Mouse (Mus musculus): ENCODE measurements around the gene Cercam. TPM values are rescaled to one million over a fixed set of nuclear protein-coding genes. Genes with fewer than 3 reads are reported as not detected.
"Not testable (repeated sequence)": the region's sequence is repeated elsewhere in the genome, so short reads cannot be mapped to it uniquely, and the experiment has no call there.

Gene Cercam
- total RNA-seq, 2 experiments from 2014 or later = 17.7 TPM

- peak; percentile 100 for DNase-seq
- intact Hi-C loops (cut with DNase I; ENCODE audit: low total_unique reads) = no loop called here
Measured at GRCm38 (mm10) chr2:29889066-29889944, 20.3 kb downstream of the Cercam start, which contains the start of gene Odf2. Gene Odf2 (plus strand): TSS chr2:29889221.

GRCm38 (mm10) chr2:29889991-29890833 is 21.2 kb downstream of the Cercam start:
- intact Hi-C loops (cut with DNase I; ENCODE audit: low total_unique reads) = no loop called here
- DNase-seq = peak; percentile 87

DNA sequence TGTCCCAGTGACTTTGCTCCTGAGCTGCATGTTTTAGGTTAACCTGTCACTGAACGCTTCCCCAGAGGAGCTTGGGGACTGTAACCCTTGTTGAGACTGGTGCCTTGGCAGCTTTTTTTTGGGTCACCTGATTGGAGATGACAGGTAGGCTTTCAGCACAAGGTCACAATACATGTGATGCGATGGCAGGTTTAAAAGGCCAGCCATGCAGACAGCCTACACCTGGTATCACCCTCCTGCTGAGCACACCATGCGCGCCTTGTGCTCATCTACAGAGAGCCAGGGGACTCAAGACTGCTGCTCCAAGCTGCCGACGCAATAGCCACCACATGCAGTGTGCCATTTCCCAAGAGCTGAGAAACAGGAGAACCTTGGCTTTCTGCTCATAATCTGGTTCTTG is 22.8 kb downstream of the Cercam start:
- intact Hi-C loops (cut with DNase I; ENCODE audit: low total_unique reads) = no loop called here
- no peak for DNase-seq

DNA sequence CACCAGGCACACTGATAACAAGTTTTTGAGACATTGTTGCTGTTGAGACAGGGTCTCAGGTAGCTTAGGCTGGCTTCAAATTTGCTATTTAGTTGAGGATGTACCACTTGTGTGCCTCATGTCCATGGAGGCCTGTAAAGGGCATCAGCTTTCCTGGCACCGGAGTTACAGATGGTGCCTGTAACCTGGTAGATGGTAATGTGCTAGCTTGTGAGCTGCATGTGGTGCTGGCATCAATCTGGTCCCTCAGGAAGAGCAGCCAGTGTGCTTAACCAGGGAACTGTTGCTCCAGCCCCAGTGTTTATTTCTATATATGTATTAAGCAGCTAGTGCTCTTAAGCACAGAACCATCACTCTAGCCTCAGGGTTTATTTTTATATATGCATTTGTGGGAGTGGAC is 27.1 kb downstream of the Cercam start:
- no peak for DNase-seq
- intact Hi-C loops (cut with DNase I; ENCODE audit: low total_unique reads) = no loop called here

- intact Hi-C loops (cut with DNase I; ENCODE audit: low total_unique reads) = no loop called here
- DNase-seq = no peak
Measured at GRCm38 (mm10) chr2:29897366-29897765, 28.4 kb downstream of the Cercam start.

DNA sequence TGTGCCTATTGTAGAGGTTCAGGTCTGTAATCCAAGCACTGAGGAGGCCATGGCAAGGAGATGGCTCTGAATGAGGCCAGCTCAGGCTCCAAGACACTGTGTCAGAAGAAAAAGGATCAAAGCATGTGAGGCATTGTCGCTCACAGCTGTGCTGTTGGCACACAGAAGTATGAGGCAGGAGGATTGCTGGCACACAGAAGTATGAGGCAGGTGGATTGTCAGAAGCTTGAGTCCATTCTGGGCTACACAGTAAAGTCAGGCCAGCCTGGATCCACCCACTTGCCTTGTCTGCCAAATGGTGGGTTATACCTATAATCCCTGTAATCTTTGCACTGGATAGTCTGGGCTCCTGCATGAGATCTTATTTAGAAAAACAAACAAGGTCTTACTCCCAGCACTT is 29.1 kb downstream of the Cercam start:
- intact Hi-C loops (cut with DNase I; ENCODE audit: low total_unique reads) = no loop called here
- no peak for DNase-seq

- intact Hi-C loops (cut with DNase I; ENCODE audit: low total_unique reads) = no loop called here
- no peak for DNase-seq
Measured at GRCm38 (mm10) chr2:29902194-29902593, 33.2 kb downstream of the Cercam start.

DNA sequence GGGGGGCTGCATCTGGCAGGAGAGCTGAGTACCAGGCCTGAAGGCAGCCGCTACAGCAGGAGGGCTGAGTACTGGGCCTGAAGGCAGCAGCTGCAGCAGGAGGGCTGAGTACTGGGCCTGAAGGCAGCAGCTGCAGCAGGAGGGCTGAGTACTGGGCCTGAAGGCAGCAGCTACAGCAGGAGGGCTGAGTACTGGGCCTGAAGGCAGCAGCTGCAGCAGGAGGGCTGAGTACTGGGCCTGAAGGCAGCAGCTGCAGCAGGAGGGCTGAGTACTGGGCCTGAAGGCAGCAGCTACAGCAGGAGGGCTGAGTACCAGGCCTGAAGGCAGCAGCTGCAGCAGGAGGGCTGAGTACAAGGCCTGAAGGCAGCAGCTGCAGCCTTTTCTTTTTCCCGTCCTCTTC is 39.2 kb downstream of the Cercam start:
- DNase-seq; intact Hi-C loops (cut with DNase I; ENCODE audit: low total_unique reads): not testable (repeated sequence)

DNA sequence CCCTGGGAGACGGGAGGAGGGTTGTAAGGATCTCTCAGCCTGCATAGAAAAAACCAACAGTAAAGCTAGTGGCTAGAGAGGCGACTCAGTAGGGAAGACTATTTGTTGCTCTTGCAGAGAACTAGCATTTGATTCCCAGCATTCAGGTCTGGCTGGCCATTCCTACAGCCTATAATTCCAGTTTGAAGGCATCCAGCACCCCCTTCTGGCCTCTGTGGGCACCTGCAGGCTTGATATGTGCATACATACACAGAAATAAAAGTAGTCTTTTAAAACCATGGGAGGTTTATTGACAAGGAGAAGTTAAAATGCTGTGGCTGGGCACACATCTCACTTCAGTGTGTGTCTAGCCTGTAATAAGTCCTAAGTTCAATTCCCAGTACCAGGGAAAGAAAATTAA is 41.1 kb downstream of the Cercam start:
- intact Hi-C loops (cut with DNase I; ENCODE audit: low total_unique reads) = no loop called here
- DNase-seq = no peak

DNA sequence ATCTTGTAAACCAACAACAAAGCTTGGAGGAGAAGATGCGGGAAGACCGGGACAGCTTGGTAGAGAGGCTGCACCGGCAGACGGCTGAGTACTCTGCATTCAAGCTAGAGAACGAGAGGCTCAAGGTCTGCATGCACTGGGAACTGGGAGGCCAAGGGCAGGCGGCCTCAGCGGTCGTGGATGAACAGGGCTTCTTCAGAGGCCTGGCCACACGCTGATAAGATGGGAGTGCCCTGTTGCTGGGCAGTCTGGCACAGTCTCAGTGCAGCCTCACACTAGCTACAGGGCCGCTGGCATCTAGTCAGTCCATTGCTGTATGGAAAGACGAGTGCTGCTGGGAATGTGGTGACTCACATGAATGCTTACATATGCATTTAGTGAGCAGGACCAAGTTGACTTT is 48.7 kb downstream of the Cercam start:
- no peak for DNase-seq
- intact Hi-C loops (cut with DNase I; ENCODE audit: low total_unique reads) = no loop called here

DNA sequence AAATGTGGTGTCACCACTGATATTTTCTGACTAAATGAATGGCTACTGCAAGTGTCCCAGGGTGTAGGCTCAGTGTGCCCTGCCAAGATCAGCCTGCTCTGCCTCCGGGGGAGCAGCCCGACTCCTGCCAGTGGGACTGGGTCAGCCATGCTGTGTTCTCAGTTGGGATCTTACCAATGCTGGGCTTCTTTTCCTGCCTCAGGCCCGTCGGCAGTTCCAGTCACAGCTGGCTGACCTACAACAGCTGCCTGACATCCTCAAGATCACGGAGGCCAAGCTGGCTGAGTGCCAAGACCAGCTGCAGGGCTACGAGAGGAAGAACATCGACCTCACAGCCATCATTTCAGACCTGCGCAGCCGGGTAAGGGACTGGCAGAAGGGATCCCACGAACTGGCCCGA is 53.0 kb downstream of the Cercam start:
- intact Hi-C loops (cut with DNase I; ENCODE audit: low total_unique reads) = no loop called here
- peak; percentile 89 for DNase-seq

- intact Hi-C loops (cut with DNase I; ENCODE audit: low total_unique reads) = no loop called here
- DNase-seq = no peak
Measured at GRCm38 (mm10) chr2:29926542-29926941, 57.6 kb downstream of the Cercam start.

DNA sequence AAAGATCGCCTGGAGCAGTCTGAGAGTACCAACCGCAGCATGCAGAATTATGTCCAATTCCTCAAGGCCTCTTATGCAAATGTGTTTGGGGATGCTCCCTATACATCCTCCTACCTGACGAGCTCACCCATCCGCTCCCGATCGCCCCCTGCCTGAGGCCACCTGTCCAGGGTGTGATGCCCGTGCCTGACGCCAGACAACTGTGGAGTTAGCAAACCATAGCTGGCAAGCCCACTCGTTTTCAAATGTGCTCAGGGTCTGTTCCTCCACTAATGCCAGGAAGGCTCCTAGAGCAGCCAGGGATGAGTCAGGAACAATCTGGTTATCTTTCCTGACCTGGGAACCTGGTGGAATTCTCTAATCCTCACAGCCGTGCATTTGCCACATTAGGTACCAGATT is 61.5 kb downstream of the Cercam start:
- DNase-seq = no peak
- intact Hi-C loops (cut with DNase I; ENCODE audit: low total_unique reads) = no loop called here

DNA sequence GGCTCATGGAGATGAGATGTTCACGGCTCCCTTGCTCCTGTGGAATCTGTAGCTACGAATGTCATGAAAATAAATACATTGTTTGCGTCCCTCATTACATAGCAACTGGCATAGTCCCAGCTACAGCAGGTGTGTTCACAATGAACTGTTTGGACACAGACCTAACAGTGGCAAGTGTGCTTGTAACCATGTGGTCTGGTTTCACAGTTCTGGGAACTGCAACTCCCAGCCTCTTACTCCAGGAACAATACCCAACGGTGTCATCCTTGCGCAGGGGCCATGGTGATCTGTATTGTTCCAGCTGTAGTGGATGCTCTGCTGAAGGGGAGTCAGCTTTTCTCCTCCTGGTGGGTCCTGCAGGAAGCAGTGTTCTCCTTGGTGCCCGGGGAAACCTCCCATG is 62.2 kb downstream of the Cercam start:
- no peak for DNase-seq
- intact Hi-C loops (cut with DNase I; ENCODE audit: low total_unique reads) = no loop called here

Small RNAs within 50 kb of the gene (microRNA-seq; reads per million reads assigned to microRNA genes)
- gene Mir219a-2 (0 reads per million in 2 experiments), gene Mir219b (0 reads per million in 2 experiments)

Other genes with a start within 250 kb of the Cercam start
- gene Rapgef1, start 249.4 kb upstream of the Cercam start, total RNA-seq (2021) = 10 to 100 TPM; 75.7 to 81.9 TPM
- not detected for gene Gm13420, start 117.5 kb upstream of the Cercam start, total RNA-seq (2021)
- not detected for gene Gm13547, start 109.9 kb upstream of the Cercam start, total RNA-seq (2021)
- 10 to 100 TPM in 1 of 2 experiments, 1 to 10 TPM in 1; 6.7 to 10.7 TPM for gene Coq4, start 81.7 kb upstream of the Cercam start, total RNA-seq (2021)
- gene Trub2, start 80.7 kb upstream of the Cercam start, total RNA-seq (2021) = 10 to 100 TPM; 28.0 to 28.3 TPM
- gene Slc27a4, start 66.5 kb upstream of the Cercam start, total RNA-seq (2021) = 10 to 100 TPM in 1 of 2 experiments, 1 to 10 TPM in 1; 8.6 to 10.1 TPM
- 10 to 100 TPM; 21.1 to 21.9 TPM for gene Urm1, start 49.1 kb upstream of the Cercam start, total RNA-seq (2021)
- 10 to 100 TPM; 15.1 to 16.1 TPM for gene Odf2, start 20.1 kb downstream of the Cercam start, total RNA-seq (2021)
- gene Gle1, start 66.3 kb downstream of the Cercam start, total RNA-seq (2021) = 10 to 100 TPM; 17.5 to 20.2 TPM
- gene Sptan1, start 96.4 kb downstream of the Cercam start, total RNA-seq (2021) = 10 to 100 TPM; 90.6 to 96.0 TPM
- gene Wdr34, start 179.7 kb downstream of the Cercam start, total RNA-seq (2021) = 1 to 10 TPM; 3.2 to 3.3 TPM
- gene Set, start 188.2 kb downstream of the Cercam start, total RNA-seq (2021) = 10 to 100 TPM; 75.4 to 90.4 TPM
- gene Pkn3, start 208.5 kb downstream of the Cercam start, total RNA-seq (2021) = 1 to 10 TPM; 5.9 to 6.4 TPM
- gene Zdhhc12, start 224.5 kb downstream of the Cercam start, total RNA-seq (2021) = 1 to 10 TPM; 3.5 to 4.0 TPM

All from gastrocnemius, postnatal 14 days (tissue).